ENCODE assay signal across 22 mouse cellular contexts in genomic region chr19:41589026-41589425, GRCm38 (mm10). TPM values are rescaled to one million over a fixed set of nuclear protein-coding genes. Genes with fewer than 3 reads are reported as not detected.
A peak's percentile ranks its signal among the peaks of the same experiment; 100 is the strongest.
DNase-seq lines count a peak whose midpoint lies in the region; ATAC-seq and TF ChIP-seq lines count a peak whose summit lies in the region.
"Had no signal": no experiment of that assay in that cellular context is flagged by ENCODE, and none has a peak within 500 bp of the region (broad histone marks: within the 10 kb centered on the region; RNA-seq: fewer than 3 reads in every experiment).

No protein-coding gene starts in this region.

- DNase-seq in cerebellum, postnatal 25 days = peak; percentile 21 to 25
- no peak for DNase-seq in cerebellum, adult 11 months
- DNase-seq in heart, adult 11 months = peak; percentile 56
- no peak for DNase-seq in heart, postnatal 14 days
- peak; percentile 49 for DNase-seq in midbrain, embryonic 11.5 days (ENCODE audit: low spot score, missing footprints)
- DNase-seq in midbrain, embryonic 14.5 days = no peak
- peak; percentile 12 for DNase-seq in stomach, postnatal 0 days (ENCODE audit: low spot score)
- DNase-seq in right cerebral cortex, postnatal 36 days (ENCODE audit: low spot score in 2 of 2) = no peak
- DNase-seq: adrenal gland, adult 2 months; adrenal gland, postnatal 14 days; cerebellum, adult 9-10 months; gastrocnemius, postnatal 10 days; heart, adult 18-20 months; heart, postnatal 10 days; heart, postnatal 4 days; kidney, adult 2 months had no signal

- 87% methylated on average over 7 of the region's 7 CpGs for WGBS in midbrain, embryonic 11.5 days
- WGBS in midbrain, embryonic 14.5 days = 80% methylated on average over 7 of the region's 7 CpGs
- WGBS in stomach, postnatal 0 days = 85% methylated on average over 7 of the region's 7 CpGs

- TF ChIP-seq EP300 in stomach, postnatal 0 days (optimal IDR thresholded peaks at IDR 0.05) = no peak

- H3K4me3 ChIP-seq in midbrain, embryonic 11.5 days (ENCODE audit: low read depth, low read length) = no peak overlapping the region
- no peak overlapping the region for H3K4me3 ChIP-seq in midbrain, embryonic 14.5 days (replicated peaks; ENCODE audit: low read depth, low read length)
- no peak overlapping the region for H3K4me3 ChIP-seq in stomach, postnatal 0 days (ENCODE audit: low read depth, low read length)
- H3K4me3 ChIP-seq: forebrain, embryonic 10.5 days; heart, embryonic 12.5 days; heart, embryonic 15.5 days had no signal

- H3K4me2 ChIP-seq in midbrain, embryonic 11.5 days = no peak overlapping the region
- no peak overlapping the region for H3K4me2 ChIP-seq in midbrain, embryonic 14.5 days (ENCODE audit: low read length)
- no peak overlapping the region for H3K4me2 ChIP-seq in stomach, postnatal 0 days (replicated peaks; ENCODE audit: low read depth)
- H3K4me2 ChIP-seq: heart, embryonic 12.5 days; heart, embryonic 15.5 days had no signal

- no peaks in the 10 kb centered on the region for H3K27me3 ChIP-seq in midbrain, embryonic 11.5 days (ENCODE audit: control insufficient read depth, insufficient read depth, low read length)
- H3K27me3 ChIP-seq in midbrain, embryonic 14.5 days (ENCODE audit: control insufficient read depth, insufficient read depth, low read length) = no peaks in the 10 kb centered on the region
- H3K27me3 ChIP-seq in stomach, postnatal 0 days (ENCODE audit: control insufficient read depth, insufficient read depth, low read length) = no peaks in the 10 kb centered on the region
- H3K27me3 ChIP-seq: heart, embryonic 12.5 days; heart, embryonic 15.5 days had no signal

- no peak overlapping the region for H3K9ac ChIP-seq in midbrain, embryonic 11.5 days (ENCODE audit: low read length)
- no peak overlapping the region for H3K9ac ChIP-seq in midbrain, embryonic 14.5 days (replicated peaks; ENCODE audit: low read length)
- H3K9ac ChIP-seq in stomach, postnatal 0 days (ENCODE audit: low read length) = no peak overlapping the region
- H3K9ac ChIP-seq: heart, embryonic 12.5 days; heart, embryonic 15.5 days had no signal

- peaks cover 3% of the 10 kb centered on the region; the same call in 1 of the 2 replicates for H3K36me3 ChIP-seq in midbrain, embryonic 11.5 days (ENCODE audit: control insufficient read depth, insufficient read depth, low read length)
- peaks cover 25% of the 10 kb centered on the region for H3K36me3 ChIP-seq in midbrain, embryonic 14.5 days (ENCODE audit: control insufficient read depth, insufficient read depth, low read length)
- peaks cover under 1% of the 10 kb centered on the region; the same call in 1 of the 2 replicates for H3K36me3 ChIP-seq in stomach, postnatal 0 days (ENCODE audit: control insufficient read depth, insufficient read depth, low read length)

- H3K27ac ChIP-seq in midbrain, embryonic 11.5 days (ENCODE audit: low read depth, low read length) = no peak overlapping the region
- H3K27ac ChIP-seq in midbrain, embryonic 14.5 days (replicated peaks; ENCODE audit: low read depth, low read length) = no peak overlapping the region
- H3K27ac ChIP-seq in stomach, postnatal 0 days (replicated peaks) = no peak overlapping the region
- H3K27ac ChIP-seq: forebrain, embryonic 10.5 days; heart, embryonic 15.5 days had no signal

- no peaks in the 10 kb centered on the region for H3K9me3 ChIP-seq in midbrain, embryonic 11.5 days (ENCODE audit: control insufficient read depth, low read length)
- H3K9me3 ChIP-seq in midbrain, embryonic 14.5 days (ENCODE audit: control insufficient read depth, low read length) = no peaks in the 10 kb centered on the region
- H3K9me3 ChIP-seq in stomach, postnatal 0 days (ENCODE audit: control insufficient read depth, low read length) = no peaks in the 10 kb centered on the region
- H3K9me3 ChIP-seq: forebrain, embryonic 10.5 days; heart, embryonic 12.5 days; heart, embryonic 15.5 days had no signal

- no peak for ATAC-seq in midbrain, embryonic 11.5 days (ENCODE audit: low FRiP score)
- ATAC-seq in midbrain, embryonic 14.5 days (ENCODE audit: low FRiP score, low TSS enrichment) = no peak
- ATAC-seq in stomach, postnatal 0 days (ENCODE audit: low FRiP score, low TSS enrichment) = no peak
- ATAC-seq: CD4-positive, CD25-positive, alpha-beta regulatory T cell, adult 4 months; forebrain, embryonic 14.5 days; intestine, postnatal 0 days had no signal

- TF ChIP-seq CTCF in stomach, postnatal 0 days (IDR thresholded peaks at IDR 0.05; ENCODE audit: low read depth) = no peak

- intact Hi-C loops in heart, postnatal 14 days (cut with DNase I) = no loop called here

- no peaks in the 10 kb centered on the region for H3K4me1 ChIP-seq in midbrain, embryonic 11.5 days (ENCODE audit: control insufficient read depth, insufficient read depth, low read length)
- H3K4me1 ChIP-seq in midbrain, embryonic 14.5 days (ENCODE audit: control insufficient read depth, insufficient read depth, low read length) = no peaks in the 10 kb centered on the region
- no peaks in the 10 kb centered on the region for H3K4me1 ChIP-seq in stomach, postnatal 0 days (replicated peaks; ENCODE audit: control insufficient read depth, insufficient read depth)
- H3K4me1 ChIP-seq: forebrain, embryonic 10.5 days had no signal

RNA-seq across cellular contexts. Expression of gene Gm340, which starts 6.9 kb away (rescaled TPM):
- total RNA-seq in heart, postnatal 14 days (2021) = 10 to 100 TPM in 1 of 2 experiments, 1 to 10 TPM in 1; 8.9 to 11.0 TPM
- polyA plus RNA-seq in midbrain, embryonic 11.5 days (2014; fragmentation: Nextera tagmentation; extraction: Ambion mirVana) = 4.8 and 4.9 TPM in 2 replicates
- polyA plus RNA-seq in midbrain, embryonic 14.5 days (2014; fragmentation: Nextera tagmentation; extraction: Ambion mirVana) = 4.6 and 5.1 TPM in 2 replicates
- polyA plus RNA-seq in stomach, postnatal 0 days (2015; fragmentation: Nextera tagmentation; extraction: Ambion mirVana) = 0.82 and 1.0 TPM in 2 replicates

Comparison
In these comparisons a context has a peak if more than half of its experiments do, and no peak if none do; other contexts are left out.
1. DNase-seq: peak in cerebellum, postnatal 25 days (2 of 2), heart, adult 11 months (single experiment), midbrain, embryonic 11.5 days (single experiment) and stomach, postnatal 0 days (single experiment); none in cerebellum, adult 11 months (single experiment), heart, postnatal 14 days (0 of 2), midbrain, embryonic 14.5 days (single experiment) and right cerebral cortex, postnatal 36 days (0 of 2).